Mouse (Mus musculus) hindbrain, embryonic 12.5 days (tissue): ENCODE results near the gene Lyz1. TPM values are rescaled to one million over a fixed set of nuclear protein-coding genes. Genes with fewer than 3 reads are reported as not detected.

Source experiments
- ATAC-seq: fragments of 200-750 bp; cut with Nextera tagmentation; 2 replicates; pipeline ENCODE4 v1.8.0; 2017; ENCODE audit warnings: moderate TSS enrichment; ENCODE audit not compliant: low FRiP score
- H3K27ac ChIP-seq: fragments of 300-500 bp; sonication (generic); 2 replicates; pipeline ENCODE4 v1.5.1; 2016; ENCODE audit warnings: mild to moderate bottlenecking
- H3K27me3 ChIP-seq: fragments of 300-500 bp; sonication (generic); 2 replicates; pipeline ENCODE4 v1.6.1; 2016; ENCODE audit warnings: mild to moderate bottlenecking
- H3K36me3 ChIP-seq: fragments of 300-500 bp; sonication (generic); 2 replicates; pipeline ENCODE4 v1.6.1; 2016; ENCODE audit warnings: mild to moderate bottlenecking
- H3K4me1 ChIP-seq: fragments of 300-500 bp; sonication (generic); 2 replicates; pipeline ENCODE4 v1.6.1; 2016
- H3K4me2 ChIP-seq: fragments of 300-500 bp; sonication (generic); replicated peaks from 2 replicates; pipeline ENCODE4 v1.6.1; 2016; ENCODE audit warnings: mild to moderate bottlenecking
- H3K4me3 ChIP-seq: fragments of 300-500 bp; sonication (generic); 2 replicates; pipeline ENCODE4 v1.5.1; 2016; ENCODE audit warnings: mild to moderate bottlenecking
- H3K9ac ChIP-seq: fragments of 300-500 bp; sonication (generic); 2 replicates; pipeline ENCODE4 v1.6.1; 2016; ENCODE audit warnings: mild to moderate bottlenecking, moderate library complexity
- H3K9me3 ChIP-seq: fragments of 300-500 bp; sonication (generic); replicated peaks from 2 replicates; pipeline ENCODE4 v1.6.1; 2016; ENCODE audit warnings: mild to moderate bottlenecking
- WGBS: fragments of 180-500 bp; shearing (Covaris S2); methylation state at CpG from one replicate; pipeline ENCODE4 v1.1.7; 2016; 5-methylcytosine and 5-hydroxymethylcytosine counted together
- polyA plus RNA-seq: library from polyadenylated mRNA; unstranded; fragments of >200 nt; fragmentation: Nextera tagmentation; extraction: Ambion mirVana; gene quantifications from 2 replicates; pipeline ENCODE4 v1.2.1, GENCODE M21; 2016

Gene Lyz1
- polyA plus RNA-seq, 1 experiment from 2014 or later: not detected

DNA sequence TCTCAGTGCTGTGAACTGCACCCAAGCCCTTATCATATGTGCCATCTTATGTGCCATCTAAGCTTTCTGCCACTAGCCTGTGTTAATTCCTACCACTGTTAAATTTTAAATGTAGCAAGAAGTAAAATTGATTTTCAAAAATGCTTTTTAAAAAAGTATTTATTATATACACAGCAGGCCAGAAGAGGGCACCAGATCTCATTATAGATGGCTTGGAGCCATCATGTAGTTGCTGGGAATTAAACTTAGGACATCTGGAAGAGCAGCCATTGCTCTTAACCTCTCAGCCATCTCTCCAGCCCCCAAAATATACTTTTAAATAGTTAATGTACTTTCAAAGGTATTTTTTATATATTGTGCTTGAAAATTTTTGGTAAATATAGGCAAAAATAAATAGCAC lies 20.6 kb downstream of the Lyz1 start:
- ATAC-seq: no peak
- Histone ChIP-seq H3K27me3 (no peaks in the 10 kb centered on the region), H3K4me2 (no peak overlapping the region), H3K4me3 (no peak overlapping the region), H3K4me1 (no peaks in the 10 kb centered on the region), H3K36me3 (no peaks in the 10 kb centered on the region), H3K9me3 (no peaks in the 10 kb centered on the region), H3K9ac (no peak overlapping the region), H3K27ac (no peak overlapping the region)

DNA sequence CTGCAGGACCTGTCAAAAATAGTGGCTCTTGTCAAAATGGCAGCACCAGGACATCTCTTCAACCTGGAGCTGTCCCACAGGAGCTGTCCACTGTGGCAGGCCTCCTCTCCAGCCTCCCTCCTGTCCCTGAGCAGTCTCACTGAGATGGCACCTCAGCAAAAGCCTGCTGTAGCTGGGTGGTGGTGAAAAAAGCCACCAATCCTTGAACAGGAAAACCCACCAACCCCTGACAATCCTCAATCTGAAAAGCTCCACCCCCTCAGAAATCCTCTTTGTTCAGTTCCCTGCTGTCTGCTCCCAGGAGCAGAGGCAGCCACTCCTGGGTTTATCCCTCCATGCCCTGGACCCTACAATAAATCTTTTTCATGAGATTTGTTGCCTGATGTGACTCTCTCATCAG lies 32.8 kb downstream of the Lyz1 start:
- H3K9ac ChIP-seq: no peak overlapping the region
- H3K27ac ChIP-seq: peak overlapping the region; percentile 50
- peaks cover 6% of the 10 kb centered on the region; the same call in 1 of the 2 replicates for H3K9me3 ChIP-seq
- peaks cover 3% of the 10 kb centered on the region; the same call in 1 of the 2 replicates for H3K4me1 ChIP-seq
- H3K36me3 ChIP-seq: no peaks in the 10 kb centered on the region
- peak; percentile 38; the same call in 1 of the 2 replicates for ATAC-seq
- H3K27me3 ChIP-seq: no peaks in the 10 kb centered on the region
- no peak overlapping the region; the same call in 1 of the 2 replicates for H3K4me2 ChIP-seq
- no peak overlapping the region for H3K4me3 ChIP-seq

DNA sequence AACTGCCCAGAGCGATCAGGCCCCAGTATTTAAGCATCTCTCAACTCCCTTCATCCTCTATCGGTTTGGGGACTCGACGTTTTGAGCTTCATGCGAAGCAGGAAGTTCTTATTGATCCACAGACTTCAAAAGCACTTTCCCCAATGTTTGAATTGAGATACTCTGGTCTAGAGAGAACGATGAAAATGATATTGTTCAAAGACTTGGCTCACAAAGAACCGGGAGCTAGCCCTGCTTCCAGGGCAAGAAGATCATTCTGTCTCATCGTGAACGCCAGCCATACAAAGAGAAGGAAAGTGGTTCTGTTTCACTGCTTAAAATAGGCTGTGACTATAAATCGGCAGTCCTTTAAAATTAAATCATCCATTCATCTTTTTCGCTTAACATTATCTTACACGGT lies 54.1 kb downstream of the Lyz1 start, which contains the start of gene 9530003J23Rik:
9530003J23Rik (minus strand) TSS at position 101 of the 400 bp plus-strand sequence.
- H3K36me3 ChIP-seq: no peaks in the 10 kb centered on the region
- no peaks in the 10 kb centered on the region for H3K9me3 ChIP-seq
- H3K27me3 ChIP-seq: no peaks in the 10 kb centered on the region
- no peak within 1 kb of the TSS for H3K9ac ChIP-seq
- no peak for ATAC-seq
- H3K4me3 ChIP-seq: no peak within 1 kb of the TSS
- no peak within 1 kb of the TSS for H3K27ac ChIP-seq
- WGBS: 89% methylated on average over 12 of the region's 12 CpGs
- H3K4me1 ChIP-seq: no peaks in the 10 kb centered on the region
- H3K4me2 ChIP-seq: no peak within 1 kb of the TSS

Other genes with a start within 250 kb of the Lyz1 start
- gene Lrrc10, start 247.5 kb downstream of the Lyz1 start, polyA plus RNA-seq: not detected in 2 replicates
- 247 and 251 TPM in 2 replicates for gene Cct2, start 229.1 kb downstream of the Lyz1 start, polyA plus RNA-seq
- 25.3 and 31.7 TPM in 2 replicates for gene Frs2, start 144.3 kb downstream of the Lyz1 start, polyA plus RNA-seq
- 112 and 134 TPM in 2 replicates for gene Yeats4, start 68.4 kb downstream of the Lyz1 start, polyA plus RNA-seq
- gene 9530003J23Rik, start 54.2 kb downstream of the Lyz1 start, polyA plus RNA-seq: not detected in 2 replicates
- gene Lyz2, start 10.5 kb downstream of the Lyz1 start, polyA plus RNA-seq: 16.9 and 17.5 TPM in 2 replicates
- 231 and 248 TPM in 2 replicates for gene Cpsf6, start 87.1 kb upstream of the Lyz1 start, polyA plus RNA-seq